Mouse (Mus musculus): ENCODE results near the gene Arrdc2.

- TF ChIP-seq POLR2A (IDR thresholded peaks at IDR 0.05; ENCODE audit: borderline replicate concordance, control insufficient read depth, low read depth, low read length) (no peak), CTCF (IDR thresholded peaks at IDR 0.05; ENCODE audit: control insufficient read depth, insufficient read depth, low read length) (no peak)
Measured at GRCm38 (mm10) chr8:70812055-70812454, 27.5 kb downstream of the Arrdc2 start.

All from bone marrow, adult 2 months (tissue).